Mouse (Mus musculus) layer of hippocampus, adult 8-10 months (tissue): ENCODE data around the gene Zfp715. TPM values are rescaled to one million over a fixed set of nuclear protein-coding genes. Genes with fewer than 3 reads are reported as not detected.
"Not testable (repeated sequence)": the region's sequence is repeated elsewhere in the genome, so short reads cannot be mapped to it uniquely, and the experiment has no call there.

Source experiments
- DNase-seq, 2 experiments: peaks; one replicate each; pipeline ENCODE4 v3.0.0; 2022; ENCODE audit warnings: low spot score in 2 of 2
- total RNA-seq, 4 experiments: library from RNA; stranded (reverse); gene quantifications; 2 replicates each; pipeline ENCODE4 v1.2.4; 2022

Zfp715 gene
- total RNA-seq = 10 to 100 TPM; 22.7 to 26.8 (median 25.6) TPM

- peak; percentile 94 for DNase-seq
These were observed at the start of gene Zfp715 for GRCm38 (mm10) chr7:43313013-43313428. Zfp715 (minus strand) TSS chr7:43313294.

- DNase-seq = no peak
These were observed 48.9 kb upstream of the Zfp715 start for GRCm38 (mm10) chr7:43362021-43362420.

GRCm38 (mm10) chr7:43361442-43361841, 48.3 kb upstream of the Zfp715 start:
- no peak for DNase-seq

GRCm38 (mm10) chr7:43358556-43358955, 45.5 kb upstream of the Zfp715 start:
- DNase-seq = no peak

- DNase-seq = peak in 1 of 2 experiments; percentile 13
These were observed 42.1 kb upstream of the Zfp715 start for GRCm38 (mm10) chr7:43354893-43355835.

GRCm38 (mm10) chr7:43353758-43354157, 40.7 kb upstream of the Zfp715 start:
- DNase-seq = no peak

- no peak for DNase-seq
These were observed 40.0 kb upstream of the Zfp715 start for GRCm38 (mm10) chr7:43353118-43353517.

- DNase-seq = no peak
These were observed 38.1 kb upstream of the Zfp715 start, which contains the start of gene Siglecf for GRCm38 (mm10) chr7:43351154-43351553. Siglecf (plus strand) TSS chr7:43351341.

GRCm38 (mm10) chr7:43349623-43350022, 36.5 kb upstream of the Zfp715 start:
- not testable (repeated sequence) for DNase-seq

GRCm38 (mm10) chr7:43346571-43346970, 33.5 kb upstream of the Zfp715 start:
- no peak for DNase-seq

- no peak for DNase-seq
These were observed 33.1 kb upstream of the Zfp715 start for GRCm38 (mm10) chr7:43346148-43346547.

GRCm38 (mm10) chr7:43344491-43344890, 31.4 kb upstream of the Zfp715 start:
- DNase-seq = no peak

- DNase-seq = no peak
These were observed 30.9 kb upstream of the Zfp715 start for GRCm38 (mm10) chr7:43344020-43344419.

- no peak for DNase-seq
These were observed 30.1 kb upstream of the Zfp715 start for GRCm38 (mm10) chr7:43343191-43343590.

GRCm38 (mm10) chr7:43340771-43341170, 27.7 kb upstream of the Zfp715 start:
- DNase-seq = no peak

- no peak for DNase-seq
These were observed 20.8 kb upstream of the Zfp715 start for GRCm38 (mm10) chr7:43333899-43334298.

- DNase-seq = peak in 1 of 2 experiments; percentile 10
These were observed 20.1 kb upstream of the Zfp715 start for GRCm38 (mm10) chr7:43333203-43333602.

GRCm38 (mm10) chr7:43328101-43328500, 15.0 kb upstream of the Zfp715 start:
- no peak for DNase-seq

- peak; percentile 17 to 46 for DNase-seq
These were observed 13.2 kb upstream of the Zfp715 start for GRCm38 (mm10) chr7:43326223-43326780.

GRCm38 (mm10) chr7:43312386-43313012, 595 bp downstream of the Zfp715 start:
- DNase-seq = no peak

- no peak for DNase-seq
These were observed 1.5 kb downstream of the Zfp715 start for GRCm38 (mm10) chr7:43311632-43312031.

GRCm38 (mm10) chr7:43309069-43309468, 4.0 kb downstream of the Zfp715 start:
- no peak for DNase-seq
